Mouse (Mus musculus) ZHBTc4 (cell line): ENCODE results near the gene Rfpl4.
"Not testable (repeated sequence)": the region's sequence is repeated elsewhere in the genome, so short reads cannot be mapped to it uniquely, and the experiment has no call there.

Source experiments
- DNase-seq: peaks from one replicate; pipeline ENCODE4 v3.0.0-alpha.2; 2011; ENCODE audit warnings: low read depth, low spot score

Rfpl4 gene

DNA sequence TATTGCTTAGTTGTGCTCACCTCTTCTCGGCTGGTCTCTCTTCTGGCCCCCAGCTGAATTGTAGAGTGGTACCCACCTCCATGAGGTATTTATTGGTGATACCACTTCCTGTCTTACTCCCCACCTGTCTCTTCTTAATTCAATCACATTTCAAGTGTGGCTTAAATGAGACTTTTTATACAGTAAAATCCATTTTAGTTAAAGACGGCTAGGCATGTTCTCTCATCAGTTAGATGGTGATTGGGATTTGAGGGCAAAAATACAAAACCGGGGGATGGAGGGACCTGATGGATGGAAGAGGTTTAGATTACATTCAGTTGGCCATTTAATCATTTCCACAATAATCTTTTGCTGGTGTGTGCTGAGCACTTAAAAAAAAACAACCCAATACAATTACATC lies at the start of gene Rfpl4:
Gene Rfpl4 (minus strand): TSS at position 101 of the 400 bp plus-strand sequence.
- no peak for DNase-seq

- DNase-seq, result not testable (repeated sequence)
Observed at GRCm38 (mm10) chr7:5149570-5149969, 32.8 kb upstream of the Rfpl4 start, which contains the start of gene Vmn1r55. Gene Vmn1r55 (minus strand): TSS chr7:5149670.

DNA sequence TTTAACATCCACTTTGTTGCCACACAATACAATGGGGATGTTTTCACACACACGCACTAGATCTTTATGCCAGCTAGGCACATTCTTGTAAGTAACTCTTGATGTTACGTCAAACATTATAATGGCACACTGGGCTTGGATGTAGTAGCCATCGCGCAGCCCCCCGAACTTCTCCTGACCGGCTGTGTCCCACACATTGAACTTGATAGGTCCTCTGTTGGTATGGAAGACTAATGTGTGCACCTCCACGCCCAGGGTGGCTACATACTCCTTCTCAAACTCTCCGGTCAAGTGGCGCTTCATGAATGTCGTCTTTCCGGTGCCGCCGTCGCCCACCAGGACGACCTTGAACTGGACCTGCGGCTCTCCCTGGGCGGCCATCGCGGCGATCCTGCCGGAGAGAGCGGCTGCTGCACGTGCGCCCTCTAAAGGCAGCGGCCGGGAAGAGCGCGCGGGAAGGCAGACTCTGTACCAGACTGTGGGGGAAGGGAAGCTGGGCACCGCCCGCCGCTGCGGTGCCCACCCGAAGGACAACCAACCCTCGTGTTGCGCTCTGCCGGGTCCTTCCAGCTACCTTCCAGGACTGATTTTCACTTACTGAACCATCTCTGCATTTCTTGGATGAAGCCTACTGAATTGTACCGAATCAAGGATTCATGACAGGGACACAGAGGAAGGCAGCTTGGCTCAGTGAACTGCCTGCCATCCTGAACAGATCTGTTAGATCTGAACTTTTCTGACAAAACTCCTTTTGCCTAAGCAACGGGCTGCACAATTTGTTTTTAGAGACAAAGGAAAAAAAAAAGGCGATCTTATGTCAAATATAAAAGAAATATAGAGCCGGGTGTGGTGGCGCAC lies 9.0 kb upstream of the Rfpl4 start, which contains the start of gene Rasl2-9:
Gene Rasl2-9 (minus strand): TSS at position 402 of the 858 bp plus-strand sequence.
- peak; percentile 75 for DNase-seq

DNA sequence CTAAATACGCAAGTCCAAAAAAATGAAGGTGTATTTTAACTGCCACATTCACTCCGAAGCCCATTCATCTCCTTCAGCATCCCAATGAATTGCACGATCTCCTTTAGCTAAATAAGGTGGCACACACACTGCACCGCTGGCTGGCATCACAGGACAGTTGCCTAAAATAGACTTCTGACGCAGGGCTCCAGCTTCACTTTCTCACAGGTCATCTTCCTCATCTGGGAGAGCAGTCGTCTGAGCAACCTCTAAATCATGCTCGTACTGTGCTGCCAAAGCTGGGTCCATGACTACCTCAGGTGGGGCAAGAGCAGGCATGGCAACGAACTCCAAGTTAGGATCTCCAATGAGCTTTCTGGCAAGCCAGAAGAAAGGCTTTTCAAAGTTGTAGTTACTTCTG lies 8.3 kb upstream of the Rfpl4 start:
- no peak for DNase-seq

DNA sequence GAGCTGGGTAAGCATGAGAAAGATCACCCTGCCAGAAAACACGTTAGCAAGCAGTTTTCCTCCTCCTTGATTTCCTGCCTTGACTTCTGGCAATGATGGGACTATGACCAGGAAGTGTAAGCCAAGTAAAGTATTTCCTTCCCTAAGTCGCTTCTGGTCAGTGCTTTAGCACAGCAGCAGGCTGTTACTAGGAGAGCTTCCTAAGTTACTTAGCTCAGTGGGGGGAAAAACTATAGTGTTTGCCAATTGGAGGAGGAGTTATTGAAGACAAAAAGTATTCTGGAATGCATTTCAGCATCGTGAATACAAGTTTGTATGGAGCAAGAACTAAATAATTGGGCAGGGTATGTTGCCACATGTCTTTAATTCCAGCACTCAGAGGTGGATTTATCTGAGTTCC lies 4.0 kb downstream of the Rfpl4 start:
- no peak for DNase-seq

- DNase-seq, result peak; percentile 65
Observed at GRCm38 (mm10) chr7:5109301-5109700, 7.4 kb downstream of the Rfpl4 start.

GRCm38 (mm10) chr7:5108272-5108671 lies 8.5 kb downstream of the Rfpl4 start:
- DNase-seq, result no peak

DNA sequence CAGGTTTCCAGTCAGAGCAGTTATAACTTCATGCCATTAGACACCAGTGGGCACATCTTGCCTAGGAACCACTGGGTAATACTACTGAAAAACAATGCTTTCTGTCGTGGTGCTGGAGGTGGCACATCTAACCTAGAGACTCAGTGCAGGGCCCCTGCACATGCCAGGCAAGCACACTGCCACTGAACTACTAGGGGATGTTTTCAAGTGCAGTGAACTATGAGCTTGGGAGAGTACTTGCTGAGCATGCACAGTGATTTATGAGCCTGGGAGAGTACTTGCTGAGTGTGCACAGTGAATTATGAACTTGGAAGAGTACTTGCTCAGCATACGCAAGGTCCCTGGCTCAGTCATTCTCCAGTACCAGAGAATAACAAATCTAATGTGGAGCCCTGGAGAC lies 14.2 kb downstream of the Rfpl4 start:
- DNase-seq, result no peak

- no peak for DNase-seq
Observed at GRCm38 (mm10) chr7:5101066-5101663, 15.6 kb downstream of the Rfpl4 start.

DNA sequence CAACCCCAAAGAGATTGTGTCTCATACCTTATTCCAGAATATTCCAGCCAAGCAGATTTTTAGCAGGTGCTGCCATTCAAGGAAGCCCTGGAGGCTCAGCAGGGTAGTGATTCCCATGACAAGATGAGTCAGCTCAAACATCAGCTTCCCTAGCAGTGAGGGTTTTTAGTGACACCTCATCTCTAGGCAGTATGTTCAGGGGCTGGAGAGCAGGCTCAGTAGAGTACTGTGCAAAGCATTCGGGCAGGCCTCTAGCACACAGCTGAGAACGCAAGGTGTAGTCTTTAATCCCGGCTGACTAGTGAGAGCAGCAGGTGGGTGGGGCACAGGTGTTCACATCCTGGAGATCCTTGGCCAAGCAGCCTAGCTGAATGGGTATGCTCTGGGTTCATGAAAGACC lies 17.0 kb downstream of the Rfpl4 start:
- peak; percentile 62 for DNase-seq

GRCm38 (mm10) chr7:5098769-5099168 lies 18.0 kb downstream of the Rfpl4 start:
- no peak for DNase-seq

GRCm38 (mm10) chr7:5092831-5093510 lies 23.8 kb downstream of the Rfpl4 start:
- no peak for DNase-seq

GRCm38 (mm10) chr7:5092381-5092780 lies 24.4 kb downstream of the Rfpl4 start:
- no peak for DNase-seq

DNA sequence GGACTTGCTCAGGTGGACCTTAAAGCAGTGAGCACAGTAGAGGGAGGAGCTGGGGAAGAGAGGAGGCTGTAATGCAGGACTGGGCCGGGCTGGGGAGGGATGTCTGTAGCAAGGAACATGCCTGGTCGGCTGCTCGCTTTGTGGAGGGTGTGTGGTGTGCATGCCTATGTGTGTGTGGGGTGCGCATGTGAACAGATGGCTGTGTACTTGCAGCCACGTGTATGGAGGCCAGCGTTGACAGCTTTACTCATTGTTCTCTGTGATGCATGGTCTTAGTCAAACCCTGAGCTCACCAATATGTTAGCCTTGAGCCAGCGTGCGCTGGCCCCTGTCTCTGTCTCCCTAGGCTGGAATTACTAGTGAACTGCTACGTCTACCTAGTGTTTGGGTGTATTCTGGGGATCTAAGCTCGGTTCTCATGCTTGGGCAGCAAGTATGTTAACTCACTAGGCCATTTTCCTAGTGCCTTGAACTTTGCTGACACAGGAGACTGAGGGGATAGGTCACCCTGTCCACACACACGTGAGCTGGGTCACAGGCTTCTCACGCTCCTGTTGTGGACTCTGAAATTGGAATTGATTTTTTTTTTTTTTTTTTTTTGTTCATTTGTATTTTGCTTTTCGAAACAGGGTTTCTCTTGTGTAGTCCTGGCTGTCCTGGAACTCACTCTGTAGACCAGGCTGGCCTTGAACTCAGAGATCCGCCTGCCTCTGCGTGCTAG lies 25.6 kb downstream of the Rfpl4 start:
- no peak for DNase-seq

DNA sequence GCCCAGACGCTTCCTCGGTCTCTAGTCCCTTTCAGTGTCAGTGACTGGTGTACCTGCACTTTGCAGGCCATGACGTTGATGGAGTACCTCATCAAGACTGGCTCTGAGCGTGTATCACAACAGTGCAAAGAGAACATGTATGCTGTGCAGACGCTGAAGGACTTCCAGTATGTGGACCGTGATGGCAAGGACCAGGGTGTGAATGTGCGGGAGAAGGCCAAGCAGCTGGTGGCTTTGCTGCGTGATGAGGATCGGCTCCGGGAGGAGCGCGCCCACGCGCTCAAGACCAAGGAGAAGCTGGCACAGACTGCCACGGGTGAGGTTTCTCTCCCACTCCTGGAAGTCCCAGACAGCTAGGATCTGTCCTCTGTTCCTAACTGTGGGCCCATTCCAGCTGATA lies 26.9 kb downstream of the Rfpl4 start:
- DNase-seq, result no peak

GRCm38 (mm10) chr7:5087886-5088285 lies 28.9 kb downstream of the Rfpl4 start:
- no peak for DNase-seq

GRCm38 (mm10) chr7:5086921-5087440 lies 29.8 kb downstream of the Rfpl4 start:
- no peak for DNase-seq

DNA sequence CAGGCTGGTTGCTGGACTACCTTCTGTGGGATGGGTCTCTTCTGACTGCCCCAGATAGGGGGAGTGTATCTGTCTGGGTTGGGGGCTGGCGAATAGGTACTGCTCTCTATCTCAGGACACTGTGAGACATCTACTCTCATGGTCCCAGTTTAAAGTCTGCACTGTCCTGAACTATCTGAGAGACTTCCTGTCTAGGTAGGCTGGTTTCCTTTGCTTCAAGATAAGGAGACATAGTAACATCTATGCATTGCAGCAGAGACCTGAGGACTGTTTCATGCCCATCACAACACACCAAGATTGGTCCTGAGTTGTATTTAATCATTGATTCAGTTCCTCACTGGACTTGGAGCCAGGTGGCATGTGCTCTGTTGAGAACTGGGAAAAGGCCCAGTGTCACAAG lies 31.2 kb downstream of the Rfpl4 start:
- DNase-seq, result no peak

DNA sequence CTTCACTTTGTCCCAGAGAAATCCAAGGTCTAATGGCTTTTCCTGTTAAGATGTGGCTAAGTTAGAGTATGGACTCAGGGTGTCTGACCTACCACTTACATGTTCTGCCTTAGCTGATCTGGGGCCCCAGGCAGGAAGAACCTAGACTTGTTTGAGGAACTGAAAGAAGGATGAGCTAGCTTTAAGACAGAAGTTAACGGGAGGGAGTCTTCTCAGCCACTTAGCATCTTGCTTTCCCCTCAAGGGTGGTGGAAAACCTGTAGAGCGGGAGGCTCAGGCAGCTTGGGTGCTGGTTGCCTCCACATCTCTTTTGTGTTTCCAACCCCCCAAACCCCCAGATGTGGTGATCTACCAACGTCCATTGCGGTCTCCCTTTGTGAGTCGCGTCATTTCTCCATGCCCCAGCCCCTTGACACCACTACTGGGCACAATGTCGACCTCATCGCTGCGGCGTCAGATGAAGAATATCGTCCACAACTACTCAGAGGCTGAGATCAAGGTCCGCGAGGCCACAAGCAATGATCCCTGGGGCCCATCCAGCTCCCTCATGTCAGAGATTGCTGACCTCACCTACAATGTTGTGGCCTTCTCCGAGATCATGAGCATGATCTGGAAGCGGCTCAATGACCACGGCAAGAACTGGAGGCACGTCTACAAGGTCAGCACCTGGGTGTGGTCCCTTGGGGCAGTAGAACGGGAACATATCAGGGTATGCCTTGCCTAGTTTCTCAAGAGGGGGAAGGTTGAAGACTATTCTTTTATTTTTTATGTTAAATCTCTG lies 33.2 kb downstream of the Rfpl4 start:
- no peak for DNase-seq

- no peak for DNase-seq
Observed at GRCm38 (mm10) chr7:5081939-5082338, 34.8 kb downstream of the Rfpl4 start.

GRCm38 (mm10) chr7:5081241-5081640 lies 35.5 kb downstream of the Rfpl4 start:
- no peak for DNase-seq
